Mouse (Mus musculus): ENCODE results near the gene Nup54. TPM values are rescaled to one million over a fixed set of nuclear protein-coding genes. Genes with fewer than 3 reads are reported as not detected.

Gene Nup54
- polyA plus RNA-seq, 1 experiment from 2014 or later: 39.8 TPM

- peaks cover 33% of the 10 kb centered on the region for H3K27me3 ChIP-seq (replicated peaks; ENCODE audit: control insufficient read depth, insufficient read depth, low read length)
- H3K9me3 ChIP-seq (ENCODE audit: control insufficient read depth, low read length): no peaks in the 10 kb centered on the region
- peak overlapping the region; percentile 25 for H3K4me3 ChIP-seq (ENCODE audit: low read depth, low read length)
- no peaks in the 10 kb centered on the region for H3K36me3 ChIP-seq (ENCODE audit: control insufficient read depth, insufficient read depth, low read length)
- no peak overlapping the region for H3K27ac ChIP-seq (replicated peaks; ENCODE audit: low read depth, low read length)
- DNase-seq (ENCODE audit: low spot score) (no peak), ATAC-seq (ENCODE audit: low read depth) (no peak)
- H3K4me1 ChIP-seq (ENCODE audit: control insufficient read depth, insufficient read depth, low read length): no peaks in the 10 kb centered on the region
- H3K4me2 ChIP-seq (ENCODE audit: low read depth, low read length): peak overlapping the region; percentile 48
- 47% methylated on average over 18 of the region's 18 CpGs for WGBS
- H3K9ac ChIP-seq (ENCODE audit: low read depth, low read length): no peak overlapping the region
Measured at GRCm38 (mm10) chr5:92392542-92392941, 42.5 kb downstream of the Nup54 start.

GRCm38 (mm10) chr5:92390615-92391014 is 44.4 kb downstream of the Nup54 start:
- H3K9me3 ChIP-seq (ENCODE audit: control insufficient read depth, low read length): no peaks in the 10 kb centered on the region
- DNase-seq (ENCODE audit: low spot score): no peak
- H3K36me3 ChIP-seq (ENCODE audit: control insufficient read depth, insufficient read depth, low read length): no peaks in the 10 kb centered on the region
- H3K27ac ChIP-seq (replicated peaks; ENCODE audit: low read depth, low read length): no peak overlapping the region
- H3K4me3 ChIP-seq (ENCODE audit: low read depth, low read length): no peak overlapping the region
- no peak overlapping the region for H3K9ac ChIP-seq (ENCODE audit: low read depth, low read length)
- H3K27me3 ChIP-seq (replicated peaks; ENCODE audit: control insufficient read depth, insufficient read depth, low read length): peaks cover 33% of the 10 kb centered on the region
- H3K4me1 ChIP-seq (ENCODE audit: control insufficient read depth, insufficient read depth, low read length): no peaks in the 10 kb centered on the region
- H3K4me2 ChIP-seq (ENCODE audit: low read depth, low read length): no peak overlapping the region
- WGBS: 63% methylated on average over 8 of the region's 8 CpGs
- ATAC-seq (ENCODE audit: low read depth): no peak

DNA sequence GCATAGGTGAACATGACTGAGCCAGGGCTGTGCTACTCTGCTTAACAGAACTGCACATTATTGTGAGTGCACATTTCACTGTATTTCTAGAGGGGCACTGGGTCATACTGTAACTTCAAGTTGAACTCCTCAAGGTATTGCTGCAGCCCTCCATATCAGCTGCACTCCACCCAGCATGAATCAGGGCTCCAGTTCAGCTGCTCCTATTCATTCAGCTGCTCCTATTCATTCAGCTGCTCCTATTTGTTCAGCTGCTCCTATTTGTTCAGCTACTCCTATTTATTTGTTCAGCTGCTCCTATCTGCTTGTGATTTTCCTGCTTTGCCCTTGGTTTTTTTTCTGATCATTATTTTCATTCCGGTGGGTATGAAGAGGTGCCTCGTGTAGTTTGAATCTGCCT is 45.0 kb downstream of the Nup54 start:
- Histone ChIP-seq H3K4me2 (ENCODE audit: low read depth, low read length) (no peak overlapping the region), H3K9ac (ENCODE audit: low read depth, low read length) (no peak overlapping the region), H3K27ac (replicated peaks; ENCODE audit: low read depth, low read length) (no peak overlapping the region), H3K4me3 (ENCODE audit: low read depth, low read length) (no peak overlapping the region), H3K27me3 (replicated peaks; ENCODE audit: control insufficient read depth, insufficient read depth, low read length) (peaks cover 33% of the 10 kb centered on the region), H3K36me3 (ENCODE audit: control insufficient read depth, insufficient read depth, low read length) (no peaks in the 10 kb centered on the region), H3K4me1 (ENCODE audit: control insufficient read depth, insufficient read depth, low read length) (no peaks in the 10 kb centered on the region), H3K9me3 (ENCODE audit: control insufficient read depth, low read length) (no peaks in the 10 kb centered on the region)
- no peak for DNase-seq (ENCODE audit: low spot score)
- 80% methylated on average over 2 of the region's 2 CpGs for WGBS
- no peak for ATAC-seq (ENCODE audit: low read depth)

DNA sequence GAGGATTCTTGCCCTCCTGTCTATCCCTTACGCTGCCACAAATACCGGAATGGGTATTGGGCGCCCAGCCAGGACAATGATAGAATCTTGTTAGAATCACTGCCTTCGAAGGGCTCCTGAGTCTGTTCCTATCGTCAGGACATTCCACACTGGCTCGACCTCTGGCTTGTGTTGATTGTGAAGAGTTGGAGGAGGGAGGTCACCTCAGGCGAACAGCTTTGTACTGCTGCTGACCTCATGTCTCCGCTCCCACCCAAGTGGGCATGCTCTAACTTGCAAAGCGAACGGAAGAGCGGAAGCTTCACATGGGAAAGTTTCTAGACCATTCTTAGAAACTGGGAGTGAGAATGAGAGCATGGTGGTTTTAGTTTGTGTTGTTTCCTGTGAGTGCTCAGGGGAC is 47.6 kb downstream of the Nup54 start:
- H3K4me2 ChIP-seq (ENCODE audit: low read depth, low read length): no peak overlapping the region
- no peak overlapping the region for H3K27ac ChIP-seq (replicated peaks; ENCODE audit: low read depth, low read length)
- H3K4me1 ChIP-seq (ENCODE audit: control insufficient read depth, insufficient read depth, low read length): no peaks in the 10 kb centered on the region
- no peaks in the 10 kb centered on the region for H3K36me3 ChIP-seq (ENCODE audit: control insufficient read depth, insufficient read depth, low read length)
- H3K9me3 ChIP-seq (ENCODE audit: control insufficient read depth, low read length): no peaks in the 10 kb centered on the region
- ATAC-seq (ENCODE audit: low read depth) (no peak), DNase-seq (ENCODE audit: low spot score) (no peak)
- peaks cover 18% of the 10 kb centered on the region for H3K27me3 ChIP-seq (replicated peaks; ENCODE audit: control insufficient read depth, insufficient read depth, low read length)
- H3K9ac ChIP-seq (ENCODE audit: low read depth, low read length): no peak overlapping the region
- no peak overlapping the region for H3K4me3 ChIP-seq (ENCODE audit: low read depth, low read length)
- WGBS: 65% methylated on average over 11 of the region's 11 CpGs

GRCm38 (mm10) chr5:92386643-92387042 is 48.4 kb downstream of the Nup54 start:
- ATAC-seq (ENCODE audit: low read depth): no peak
- H3K4me3 ChIP-seq (ENCODE audit: low read depth, low read length): no peak overlapping the region

GRCm38 (mm10) chr5:92386102-92386501 is 48.9 kb downstream of the Nup54 start:
- Histone ChIP-seq H3K9me3 (ENCODE audit: control insufficient read depth, low read length) (no peaks in the 10 kb centered on the region), H3K27ac (replicated peaks; ENCODE audit: low read depth, low read length) (no peak overlapping the region), H3K9ac (ENCODE audit: low read depth, low read length) (no peak overlapping the region), H3K4me1 (ENCODE audit: control insufficient read depth, insufficient read depth, low read length) (no peaks in the 10 kb centered on the region), H3K27me3 (replicated peaks; ENCODE audit: control insufficient read depth, insufficient read depth, low read length) (peaks cover 5% of the 10 kb centered on the region; the same call in 1 of the 2 replicates), H3K4me2 (ENCODE audit: low read depth, low read length) (no peak overlapping the region), H3K36me3 (ENCODE audit: control insufficient read depth, insufficient read depth, low read length) (no peaks in the 10 kb centered on the region), H3K4me3 (ENCODE audit: low read depth, low read length) (no peak overlapping the region)
- no peak for DNase-seq (ENCODE audit: low spot score)
- no peak for ATAC-seq (ENCODE audit: low read depth)
- WGBS: 85% methylated on average over 5 of the region's 5 CpGs

More at GRCm38 (mm10) chr5:92386643-92387042, 48.4 kb downstream of the Nup54 start:
- Histone ChIP-seq H3K9me3 (ENCODE audit: control insufficient read depth, low read length) (no peaks in the 10 kb centered on the region), H3K9ac (ENCODE audit: low read depth, low read length) (no peak overlapping the region), H3K36me3 (ENCODE audit: control insufficient read depth, insufficient read depth, low read length) (no peaks in the 10 kb centered on the region), H3K4me1 (ENCODE audit: control insufficient read depth, insufficient read depth, low read length) (no peaks in the 10 kb centered on the region), H3K27me3 (replicated peaks; ENCODE audit: control insufficient read depth, insufficient read depth, low read length) (peaks cover 10% of the 10 kb centered on the region), H3K27ac (replicated peaks; ENCODE audit: low read depth, low read length) (no peak overlapping the region), H3K4me2 (ENCODE audit: low read depth, low read length) (no peak overlapping the region)
- 46% methylated on average over 6 of the region's 6 CpGs for WGBS
- DNase-seq (ENCODE audit: low spot score): no peak

DNA sequence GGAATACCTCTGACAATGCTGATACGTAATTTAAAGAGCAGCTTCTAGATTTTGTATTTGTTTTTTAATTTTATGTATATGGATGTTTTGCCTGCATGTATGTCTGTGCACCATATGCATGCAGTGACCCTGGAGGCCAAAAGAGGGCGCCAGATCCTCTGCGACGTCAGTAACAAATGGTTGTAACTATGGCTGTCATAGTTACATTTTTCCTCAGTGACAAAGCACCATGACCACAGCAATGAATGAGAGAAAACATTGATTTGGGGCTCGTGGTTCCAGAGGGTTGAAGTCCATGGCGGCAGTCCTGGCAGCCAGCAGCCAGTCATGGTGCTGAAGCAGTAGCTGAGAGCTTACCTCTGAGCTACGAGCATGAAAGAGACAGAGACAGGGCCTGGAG is 50.2 kb downstream of the Nup54 start:
- H3K4me1 ChIP-seq (ENCODE audit: control insufficient read depth, insufficient read depth, low read length): no peaks in the 10 kb centered on the region
- no peaks in the 10 kb centered on the region for H3K36me3 ChIP-seq (ENCODE audit: control insufficient read depth, insufficient read depth, low read length)
- no peak overlapping the region for H3K27ac ChIP-seq (replicated peaks; ENCODE audit: low read depth, low read length)
- DNase-seq (ENCODE audit: low spot score) (no peak), ATAC-seq (ENCODE audit: low read depth) (no peak)
- H3K4me2 ChIP-seq (ENCODE audit: low read depth, low read length): no peak overlapping the region
- 48% methylated on average over 7 of the region's 7 CpGs for WGBS
- no peak overlapping the region for H3K4me3 ChIP-seq (ENCODE audit: low read depth, low read length)
- no peaks in the 10 kb centered on the region for H3K9me3 ChIP-seq (ENCODE audit: control insufficient read depth, low read length)
- H3K27me3 ChIP-seq (replicated peaks; ENCODE audit: control insufficient read depth, insufficient read depth, low read length): no peaks in the 10 kb centered on the region
- H3K9ac ChIP-seq (ENCODE audit: low read depth, low read length): no peak overlapping the region

GRCm38 (mm10) chr5:92383747-92384146 is 51.3 kb downstream of the Nup54 start:
- 43% methylated on average over 7 of the region's 7 CpGs for WGBS
- Histone ChIP-seq H3K27me3 (replicated peaks; ENCODE audit: control insufficient read depth, insufficient read depth, low read length) (no peaks in the 10 kb centered on the region), H3K4me2 (ENCODE audit: low read depth, low read length) (no peak overlapping the region), H3K9me3 (ENCODE audit: control insufficient read depth, low read length) (no peaks in the 10 kb centered on the region), H3K4me3 (ENCODE audit: low read depth, low read length) (no peak overlapping the region), H3K27ac (replicated peaks; ENCODE audit: low read depth, low read length) (no peak overlapping the region), H3K9ac (ENCODE audit: low read depth, low read length) (no peak overlapping the region), H3K36me3 (ENCODE audit: control insufficient read depth, insufficient read depth, low read length) (no peaks in the 10 kb centered on the region), H3K4me1 (ENCODE audit: control insufficient read depth, insufficient read depth, low read length) (no peaks in the 10 kb centered on the region)
- DNase-seq (ENCODE audit: low spot score): no peak
- no peak for ATAC-seq (ENCODE audit: low read depth)

- DNase-seq (ENCODE audit: low spot score): no peak
- Histone ChIP-seq H3K4me3 (ENCODE audit: low read depth, low read length) (no peak overlapping the region), H3K27me3 (replicated peaks; ENCODE audit: control insufficient read depth, insufficient read depth, low read length) (no peaks in the 10 kb centered on the region), H3K4me1 (ENCODE audit: control insufficient read depth, insufficient read depth, low read length) (peaks cover 3% of the 10 kb centered on the region; the same call in 1 of the 2 replicates), H3K4me2 (ENCODE audit: low read depth, low read length) (no peak overlapping the region), H3K27ac (replicated peaks; ENCODE audit: low read depth, low read length) (no peak overlapping the region), H3K36me3 (ENCODE audit: control insufficient read depth, insufficient read depth, low read length) (no peaks in the 10 kb centered on the region), H3K9me3 (ENCODE audit: control insufficient read depth, low read length) (no peaks in the 10 kb centered on the region), H3K9ac (ENCODE audit: low read depth, low read length) (no peak overlapping the region)
- ATAC-seq (ENCODE audit: low read depth): no peak
- 56% methylated on average over 9 of the region's 9 CpGs for WGBS
Measured at GRCm38 (mm10) chr5:92382349-92382679, 52.7 kb downstream of the Nup54 start.
